Mouse (Mus musculus) forebrain, embryonic 11.5 days (tissue): ENCODE measurements at regions not wholly inside any gene's neighbourhood (a gene's known extent, or its start where the extent isn't known, plus 50 kb on each side); places are given as distances from the start of the nearest gene placed in this dataset.

Experiments
- ATAC-seq: fragments of 200-750 bp; cut with Nextera tagmentation; replicated peaks from 2 replicates; pipeline ENCODE4 v1.8.0; 2017; ENCODE audit warnings: moderate TSS enrichment; ENCODE audit not compliant: low FRiP score
- DNase-seq: peaks from one replicate; pipeline ENCODE4 v3.0.0-alpha.2; 2017; ENCODE audit warnings: low spot score
- H3K27ac ChIP-seq: fragments of 300-500 bp; sonication (generic); 2 replicates; pipeline ENCODE4 v1.5.1; 2014; ENCODE audit warnings: low read depth, low read length
- H3K27me3 ChIP-seq: fragments of 300-500 bp; sonication (generic); 2 replicates; pipeline ENCODE4 v1.6.1; 2014; ENCODE audit warnings: mild to moderate bottlenecking, low read length, mixed read lengths; ENCODE audit not compliant: control insufficient read depth, insufficient read depth
- H3K36me3 ChIP-seq: fragments of 300-500 bp; sonication (generic); 2 replicates; pipeline ENCODE4 v1.6.1; 2014; ENCODE audit warnings: mild to moderate bottlenecking, low read length, moderate library complexity, mixed read lengths; ENCODE audit not compliant: control insufficient read depth, insufficient read depth
- H3K4me1 ChIP-seq: fragments of 300-500 bp; sonication (generic); replicated peaks from 2 replicates; pipeline ENCODE4 v1.6.1; 2014; ENCODE audit warnings: low read length, mixed read lengths; ENCODE audit not compliant: control insufficient read depth, insufficient read depth
- H3K4me2 ChIP-seq: fragments of 300-500 bp; sonication (generic); 2 replicates; pipeline ENCODE4 v1.6.1; 2014; ENCODE audit warnings: low read depth, mild to moderate bottlenecking, low read length, moderate library complexity, mixed read lengths; ENCODE audit not compliant: severe bottlenecking
- H3K4me3 ChIP-seq: fragments of 300-500 bp; sonication (generic); 2 replicates; pipeline ENCODE4 v1.5.1; 2014; ENCODE audit warnings: low read depth, low read length
- H3K9ac ChIP-seq: fragments of 300-500 bp; sonication (generic); 2 replicates; pipeline ENCODE4 v1.6.1; 2014; ENCODE audit warnings: low read length
- H3K9me3 ChIP-seq: fragments of 300-500 bp; sonication (generic); 2 replicates; pipeline ENCODE4 v1.6.1; 2016; ENCODE audit warnings: low read length, mixed read lengths; ENCODE audit not compliant: control insufficient read depth

- ATAC-seq = no peak
- no peaks in the 10 kb centered on the region for H3K27me3 ChIP-seq
- H3K4me3 ChIP-seq = no peak overlapping the region
- no peak overlapping the region for H3K4me2 ChIP-seq
- H3K4me1 ChIP-seq = no peaks in the 10 kb centered on the region
- no peak overlapping the region for H3K9ac ChIP-seq
- no peaks in the 10 kb centered on the region for H3K36me3 ChIP-seq
- H3K27ac ChIP-seq = no peak overlapping the region
- no peak for DNase-seq
- no peaks in the 10 kb centered on the region for H3K9me3 ChIP-seq
These were observed 53.0 kb upstream of the Gm4301 start for GRCm38 (mm10) chr10:100282471-100282870.
